Comparison of ENCODE assay signal across 10 mouse cellular contexts in genomic region chr7:40310558-40310957, GRCm38 (mm10).
DNase-seq lines count a peak whose midpoint lies in the region; ATAC-seq and TF ChIP-seq lines count a peak whose summit lies in the region.
"Had no signal": no experiment of that assay in that cellular context is flagged by ENCODE, and none has a peak within 500 bp of the region (broad histone marks: within the 10 kb centered on the region; RNA-seq: fewer than 3 reads in every experiment).

No protein-coding gene starts in this region.

- TF ChIP-seq CTCF in forebrain, postnatal 0 days (IDR thresholded peaks at IDR 0.05; ENCODE audit: low read depth), result peak; percentile 56

- H3K4me2 ChIP-seq in forebrain, postnatal 0 days (ENCODE audit: low read depth), result no peak overlapping the region
- H3K4me2 ChIP-seq in forebrain, embryonic 15.5 days (replicated peaks), result no peak overlapping the region
- H3K4me2 ChIP-seq in embryonic facial prominence, embryonic 11.5 days (ENCODE audit: low read depth, low read length), result no peak overlapping the region
- H3K4me2 ChIP-seq: neural tube, embryonic 12.5 days had no signal

- no peaks in the 10 kb centered on the region for H3K36me3 ChIP-seq in forebrain, postnatal 0 days (ENCODE audit: insufficient read depth)
- no peaks in the 10 kb centered on the region for H3K36me3 ChIP-seq in forebrain, embryonic 15.5 days
- H3K36me3 ChIP-seq in embryonic facial prominence, embryonic 11.5 days (replicated peaks; ENCODE audit: control insufficient read depth, insufficient read depth, low read depth, low read length), result no peaks in the 10 kb centered on the region
- H3K36me3 ChIP-seq: neural tube, embryonic 12.5 days had no signal

- H3K9ac ChIP-seq in forebrain, postnatal 0 days, result no peak overlapping the region
- no peak overlapping the region for H3K9ac ChIP-seq in forebrain, embryonic 15.5 days (replicated peaks)
- no peak overlapping the region for H3K9ac ChIP-seq in embryonic facial prominence, embryonic 11.5 days (replicated peaks; ENCODE audit: low read length)
- H3K9ac ChIP-seq: neural tube, embryonic 12.5 days had no signal

- WGBS in forebrain, postnatal 0 days, result 33% methylated on average over 2 of the region's 2 CpGs
- 25% methylated on average over 2 of the region's 2 CpGs for WGBS in forebrain, embryonic 15.5 days
- 31% methylated on average over 2 of the region's 2 CpGs for WGBS in embryonic facial prominence, embryonic 11.5 days

- DNase-seq in forebrain, postnatal 0 days, result peak; percentile 25
- DNase-seq in left cerebral cortex, postnatal 4 days, result peak; percentile 25
- DNase-seq in left cerebral cortex, postnatal 36 days (ENCODE audit: low spot score in 2 of 2), result no peak
- DNase-seq in ES-CJ7 (ENCODE audit: low read depth, low spot score), result peak; percentile 15
- peak; percentile 36 for DNase-seq in embryonic facial prominence, embryonic 11.5 days (ENCODE audit: low spot score)
- DNase-seq in ovary, postnatal 10 days (ENCODE audit: low spot score), result no peak
- no peak for DNase-seq in cerebellum, postnatal 36 days

- H3K4me1 ChIP-seq in forebrain, postnatal 0 days (ENCODE audit: insufficient read depth), result no peaks in the 10 kb centered on the region
- no peaks in the 10 kb centered on the region for H3K4me1 ChIP-seq in forebrain, embryonic 15.5 days
- no peaks in the 10 kb centered on the region for H3K4me1 ChIP-seq in embryonic facial prominence, embryonic 11.5 days (ENCODE audit: control insufficient read depth, insufficient read depth, low read length)
- H3K4me1 ChIP-seq: neural tube, embryonic 12.5 days had no signal

- no peaks in the 10 kb centered on the region for H3K9me3 ChIP-seq in forebrain, postnatal 0 days (ENCODE audit: low read length)
- no peaks in the 10 kb centered on the region for H3K9me3 ChIP-seq in forebrain, embryonic 15.5 days
- H3K9me3 ChIP-seq in embryonic facial prominence, embryonic 11.5 days (replicated peaks; ENCODE audit: control insufficient read depth, low read length), result no peaks in the 10 kb centered on the region
- H3K9me3 ChIP-seq: neural tube, embryonic 12.5 days had no signal

- no peaks in the 10 kb centered on the region for H3K27me3 ChIP-seq in forebrain, postnatal 0 days (ENCODE audit: insufficient read depth, low read length)
- no peaks in the 10 kb centered on the region for H3K27me3 ChIP-seq in forebrain, embryonic 15.5 days
- H3K27me3 ChIP-seq in embryonic facial prominence, embryonic 11.5 days (ENCODE audit: control insufficient read depth, insufficient read depth, low read length), result no peaks in the 10 kb centered on the region
- H3K27me3 ChIP-seq: neural tube, embryonic 12.5 days had no signal

- ATAC-seq in forebrain, postnatal 0 days, result no peak
- ATAC-seq in forebrain, embryonic 15.5 days (replicated peaks), result no peak
- no peak for ATAC-seq in embryonic facial prominence, embryonic 11.5 days (replicated peaks; ENCODE audit: insufficient number of reproducible peaks, low FRiP score, low TSS enrichment, low read depth)
- ATAC-seq: CD4-positive, CD25-positive, alpha-beta regulatory T cell, adult 4 months had no signal

- intact Hi-C loops in left cerebral cortex, postnatal 4 days (cut with DNase I), result no loop called here
- intact Hi-C loops in left cerebral cortex, postnatal 36 days (cut with DNase I), result no loop called here

- no peak overlapping the region for H3K27ac ChIP-seq in forebrain, postnatal 0 days (ENCODE audit: low read depth, low read length)
- no peak overlapping the region for H3K27ac ChIP-seq in forebrain, embryonic 15.5 days (replicated peaks)
- H3K27ac ChIP-seq in embryonic facial prominence, embryonic 11.5 days (replicated peaks; ENCODE audit: low read depth, low read length), result no peak overlapping the region
- H3K27ac ChIP-seq: neural tube, embryonic 12.5 days had no signal

- no peak overlapping the region for H3K4me3 ChIP-seq in forebrain, postnatal 0 days (ENCODE audit: low read depth, low read length)
- no peak overlapping the region for H3K4me3 ChIP-seq in forebrain, embryonic 15.5 days
- H3K4me3 ChIP-seq in embryonic facial prominence, embryonic 11.5 days (ENCODE audit: low read depth, low read length), result no peak overlapping the region
- H3K4me3 ChIP-seq: neural tube, embryonic 12.5 days had no signal

Comparison
In these comparisons a context has a peak if more than half of its experiments do, and no peak if none do; other contexts are left out.
1. DNase-seq: peak in forebrain, postnatal 0 days (single experiment), left cerebral cortex, postnatal 4 days (single experiment), ES-CJ7 (single experiment) and embryonic facial prominence, embryonic 11.5 days (single experiment); none in left cerebral cortex, postnatal 36 days (0 of 2), ovary, postnatal 10 days (single experiment) and cerebellum, postnatal 36 days (0 of 2).